Mouse (Mus musculus) MEL (cell line): ENCODE measurements at regions not wholly inside any gene's neighbourhood (a gene's known extent, or its start where the extent isn't known, plus 50 kb on each side); places are given as distances from the start of the nearest gene placed in this dataset.

Experiments
- CTCF ChIP-seq, 3 experiments: IDR thresholded peaks in 2 of 3; conservative IDR thresholded peaks in 1 of 3; 2 replicates each; pipeline ENCODE4 v1.5.1; 2011 to 2012; ENCODE audit warnings: low read length in 3 of 3, low read depth in 2 of 3, mild to moderate bottlenecking in 2 of 3, improper control_type of control experiment in 1 of 3, inconsistent platforms in 1 of 3, mixed read lengths in 1 of 3, moderate library complexity in 1 of 3; ENCODE audit not compliant: control insufficient read depth in 1 of 3, insufficient read depth in 1 of 3, poor library complexity in 1 of 3, severe bottlenecking in 1 of 3
- EP300 ChIP-seq, 2 experiments: IDR thresholded peaks; 2 replicates each; pipeline ENCODE4 v1.6.1; 2011; ENCODE audit warnings: improper control_type of control experiment in 2 of 2, low read length in 2 of 2, low read depth in 1 of 2, mild to moderate bottlenecking in 1 of 2
- MAX ChIP-seq: IDR thresholded peaks from 2 replicates; pipeline ENCODE4 v1.6.1; 2011; ENCODE audit warnings: low read length, improper control_type of control experiment
- MAZ ChIP-seq: IDR thresholded peaks from 2 replicates; pipeline ENCODE4 v1.6.1; 2012; ENCODE audit warnings: low read depth, mild to moderate bottlenecking, inconsistent platforms, low read length, improper control_type of control experiment
- MXI1 ChIP-seq: IDR thresholded peaks from 2 replicates; pipeline ENCODE4 v1.6.1; 2011; ENCODE audit warnings: mild to moderate bottlenecking, low read depth, low read length, improper control_type of control experiment
- MYB ChIP-seq: IDR thresholded peaks from 2 replicates; pipeline ENCODE4 v1.6.1; 2011; ENCODE audit warnings: mild to moderate bottlenecking, low read depth, low read length, improper control_type of control experiment
- NELFE ChIP-seq: IDR thresholded peaks from 2 replicates; pipeline ENCODE4 v1.6.1; 2011; ENCODE audit warnings: low read depth, low read length, improper control_type of control experiment
- TAL1 ChIP-seq: IDR thresholded peaks from 2 replicates; pipeline ENCODE4 v1.6.1; 2012; ENCODE audit warnings: mild to moderate bottlenecking, inconsistent platforms, low read length, moderate library complexity, mixed read lengths
- UBTF ChIP-seq: IDR thresholded peaks from 2 replicates; pipeline ENCODE4 v1.6.1; 2012; ENCODE audit warnings: low read depth, mild to moderate bottlenecking, inconsistent platforms, low read length, improper control_type of control experiment, moderate library complexity, borderline replicate concordance; ENCODE audit not compliant: insufficient read depth
- ZC3H11A ChIP-seq: IDR thresholded peaks from 2 replicates; pipeline ENCODE4 v1.6.1; 2012; ENCODE audit warnings: low read depth, mild to moderate bottlenecking, inconsistent platforms, low read length, improper control_type of control experiment

DNA sequence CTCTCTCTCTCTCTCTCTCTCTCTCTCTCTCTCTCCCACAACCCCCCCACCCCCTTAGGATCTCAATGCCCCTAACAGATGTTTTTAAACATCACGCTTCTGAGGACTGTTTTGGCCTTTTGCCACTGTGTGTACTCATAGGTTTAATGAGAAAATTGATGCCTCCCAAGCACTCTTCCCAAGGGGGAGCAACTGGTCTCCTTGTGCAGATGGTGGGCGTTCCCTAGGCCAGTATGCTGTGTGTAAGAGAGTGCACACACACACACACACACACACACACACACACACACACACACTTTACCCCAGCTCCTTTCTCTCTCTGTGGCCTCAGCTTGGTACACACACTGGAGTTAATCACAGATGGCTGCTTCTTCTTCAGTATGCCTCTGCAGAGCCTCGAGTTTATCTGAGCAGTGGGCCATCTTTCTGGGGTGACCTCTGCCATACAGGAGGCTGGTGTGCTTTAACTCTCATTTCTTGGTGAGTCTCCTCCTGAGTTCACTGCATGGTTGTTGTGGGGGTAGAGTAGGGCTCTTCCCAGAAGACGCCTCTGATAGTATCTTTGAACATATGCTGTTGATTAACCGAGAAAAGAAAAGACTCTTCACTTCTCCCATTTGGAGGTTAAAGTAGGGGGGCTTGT, 236.2 kb upstream of the Jade1 start:
- no peak for TF ChIP-seq TAL1
- TF ChIP-seq EP300 (IDR thresholded peaks at IDR 0.05; ENCODE audit: low read depth in 1 of 2, low read length in 2 of 2) = no peak
- TF ChIP-seq CTCF (IDR thresholded peaks at IDR 0.05 in 2 of 3, conservative IDR thresholded peaks at IDR 0.05 in 1 of 3; ENCODE audit: control insufficient read depth in 1 of 3, insufficient read depth in 1 of 3, low read depth in 2 of 3, low read length in 3 of 3, poor library complexity in 1 of 3, severe bottlenecking in 1 of 3) = no peak
- TF ChIP-seq MAX = no peak
- TF ChIP-seq ZC3H11A = no peak
- no peak for TF ChIP-seq MXI1
- TF ChIP-seq UBTF = no peak
- TF ChIP-seq NELFE = no peak
- TF ChIP-seq MAZ = no peak
- no peak for TF ChIP-seq MYB
